Mouse (Mus musculus): Measurements from ENCODE around the gene Stat2. TPM values are rescaled to one million over a fixed set of nuclear protein-coding genes. Genes with fewer than 3 reads are reported as not detected.
"Not testable (repeated sequence)": the region's sequence is repeated elsewhere in the genome, so short reads cannot be mapped to it uniquely, and the experiment has no call there.

Gene Stat2
- total RNA-seq, 2 experiments from 2014 or later: 4.6 to 4.7 TPM

GRCm38 (mm10) chr10:128258953-128259352 lies 11.4 kb upstream of the Stat2 start:
- no peak for DNase-seq

GRCm38 (mm10) chr10:128259946-128260345 lies 10.4 kb upstream of the Stat2 start:
- no peak for DNase-seq

GRCm38 (mm10) chr10:128260376-128260775 lies 10.0 kb upstream of the Stat2 start:
- not testable (repeated sequence) for DNase-seq

- DNase-seq: no peak
Measured at GRCm38 (mm10) chr10:128262300-128262699, 8.1 kb upstream of the Stat2 start.

GRCm38 (mm10) chr10:128263393-128264310 lies 6.7 kb upstream of the Stat2 start:
- DNase-seq: no peak

- DNase-seq: no peak
Measured at GRCm38 (mm10) chr10:128268371-128268770, 2.0 kb upstream of the Stat2 start, which contains the start of gene Apof. Gene Apof (plus strand): TSS chr10:128268671.

- DNase-seq: no peak
Measured at GRCm38 (mm10) chr10:128269206-128269910, 1.0 kb upstream of the Stat2 start.

GRCm38 (mm10) chr10:128270866-128271265 lies 507 bp downstream of the Stat2 start:
- no peak for DNase-seq

- no peak for DNase-seq
Measured at GRCm38 (mm10) chr10:128271883-128272282, 1.5 kb downstream of the Stat2 start.

- not testable (repeated sequence) for DNase-seq
Measured at GRCm38 (mm10) chr10:128272819-128273439, 2.6 kb downstream of the Stat2 start.

- not testable (repeated sequence) for DNase-seq
Measured at GRCm38 (mm10) chr10:128275374-128275773, 5.0 kb downstream of the Stat2 start.

- DNase-seq: no peak
Measured at GRCm38 (mm10) chr10:128278158-128278557, 7.8 kb downstream of the Stat2 start.

- DNase-seq: no peak
Measured at GRCm38 (mm10) chr10:128280943-128281342, 10.6 kb downstream of the Stat2 start.

GRCm38 (mm10) chr10:128281682-128282081 lies 11.3 kb downstream of the Stat2 start:
- DNase-seq: no peak

GRCm38 (mm10) chr10:128282886-128283450 lies 12.6 kb downstream of the Stat2 start:
- DNase-seq: no peak

- no peak for DNase-seq
Measured at GRCm38 (mm10) chr10:128283604-128284579, 13.5 kb downstream of the Stat2 start.

GRCm38 (mm10) chr10:128290594-128290993 lies 20.2 kb downstream of the Stat2 start:
- peak; percentile 63 for DNase-seq

- no peak for DNase-seq
Measured at GRCm38 (mm10) chr10:128296370-128297090, 26.2 kb downstream of the Stat2 start.

- no peak for DNase-seq
Measured at GRCm38 (mm10) chr10:128297221-128297620, 26.9 kb downstream of the Stat2 start.

- no peak for DNase-seq
Measured at GRCm38 (mm10) chr10:128297622-128298021, 27.3 kb downstream of the Stat2 start.
